Mouse (Mus musculus): ENCODE measurements around the gene Erp44. TPM values are rescaled to one million over a fixed set of nuclear protein-coding genes. Genes with fewer than 3 reads are reported as not detected.

Erp44 gene
- polyA plus RNA-seq (2015; fragmentation: Nextera tagmentation; extraction: Ambion mirVana), result 55.9 and 76.5 TPM in 2 replicates

DNA sequence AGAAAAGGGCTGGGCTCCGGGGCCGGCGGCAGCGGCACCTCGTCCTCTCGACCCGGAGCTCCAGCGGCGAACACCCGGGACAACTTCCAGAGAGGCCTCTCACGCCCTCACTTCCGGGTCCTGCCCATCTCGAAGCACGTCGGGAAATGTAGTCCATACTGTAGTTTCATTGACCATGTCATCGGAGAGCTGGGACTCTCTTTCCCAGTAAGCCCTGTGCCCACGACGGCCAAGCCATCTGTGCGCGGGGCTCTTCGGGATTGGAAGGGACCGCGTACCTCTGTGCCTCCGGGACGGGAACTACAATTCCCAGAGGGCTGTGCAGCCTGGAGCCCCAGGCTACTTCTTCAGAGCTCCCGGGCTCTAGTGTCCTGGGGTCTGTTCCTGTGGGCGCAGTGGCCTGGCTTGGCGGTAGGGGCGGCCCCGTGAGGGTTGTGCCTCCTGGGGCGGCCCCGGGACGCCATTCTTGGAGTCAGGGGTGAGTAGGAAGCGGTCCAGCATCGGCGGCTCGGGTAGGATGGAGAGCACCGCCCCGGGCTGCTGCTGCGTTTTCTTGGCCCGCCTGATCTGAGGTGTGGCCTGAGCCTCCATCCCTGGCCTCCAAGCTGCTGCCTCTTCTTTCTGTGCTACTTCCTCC, at the start of gene Erp44, which contains the start of gene Invs:
TSS of gene Erp44 (minus strand) at position 61 of the 637 bp plus-strand sequence.
TSS of gene Invs (plus strand) at position 263 of the 637 bp plus-strand sequence.

Small RNA genes lying within 50 kb of the gene (microRNA-seq; reads per million reads assigned to microRNA genes)
- not detected for gene Mir1958 (ENCODE audit: borderline replicate concordance, insufficient number of aligned reads)

Other genes starting within 250 kb of the Erp44 start
- gene Nr4a3, start 234.4 kb downstream of the Erp44 start, polyA plus RNA-seq (2015; fragmentation: Nextera tagmentation; extraction: Ambion mirVana), result 1.8 and 3.3 TPM in 2 replicates
- 26.8 and 57.8 TPM in 2 replicates for gene Stx17, start 154.6 kb downstream of the Erp44 start, polyA plus RNA-seq (2015; fragmentation: Nextera tagmentation; extraction: Ambion mirVana)
- 3.5 and 5.5 TPM in 2 replicates for gene Invs, start 202 bp upstream of the Erp44 start, polyA plus RNA-seq (2015; fragmentation: Nextera tagmentation; extraction: Ambion mirVana)
- 23.5 and 33.1 TPM in 2 replicates for gene Tex10, start 193.9 kb upstream of the Erp44 start, polyA plus RNA-seq (2015; fragmentation: Nextera tagmentation; extraction: Ambion mirVana)

Data from adrenal gland, postnatal 0 days (tissue).